Mouse (Mus musculus): ENCODE results near the gene Has3.
"Not testable (repeated sequence)": the region's sequence is repeated elsewhere in the genome, so short reads cannot be mapped to it uniquely, and the experiment has no call there.

Gene Has3

DNA sequence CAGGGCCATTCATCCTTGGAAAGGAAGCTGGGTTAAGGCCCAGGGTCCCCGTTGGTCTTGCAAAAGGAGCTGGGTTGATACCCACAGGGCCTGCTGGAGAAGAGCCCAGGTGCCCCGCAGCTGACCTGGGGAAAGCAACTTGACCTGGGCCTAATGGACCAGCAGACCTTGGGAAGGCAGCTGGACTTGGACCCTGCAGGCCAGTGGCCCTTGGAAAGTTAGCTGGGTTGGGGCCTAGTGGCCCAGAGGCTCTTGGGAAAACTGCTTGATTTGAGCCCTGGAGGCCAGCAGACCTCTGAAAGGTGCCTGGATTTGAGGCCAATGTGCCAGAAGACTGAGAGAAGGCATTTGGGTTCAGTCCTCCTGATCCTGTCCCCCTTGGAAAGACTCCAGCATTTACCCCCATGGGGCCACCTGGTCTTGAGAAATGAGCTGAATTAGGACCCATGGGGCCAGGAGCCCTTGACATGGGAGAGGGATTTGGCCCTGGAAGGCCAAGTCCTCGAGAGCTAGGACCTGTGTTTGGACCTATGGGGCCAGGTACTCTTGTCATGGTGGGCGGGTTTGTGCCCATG is 14.9 kb downstream of the Has3 start:
- not testable (repeated sequence) for DNase-seq (ENCODE audit: low read depth, low spot score)

DNA sequence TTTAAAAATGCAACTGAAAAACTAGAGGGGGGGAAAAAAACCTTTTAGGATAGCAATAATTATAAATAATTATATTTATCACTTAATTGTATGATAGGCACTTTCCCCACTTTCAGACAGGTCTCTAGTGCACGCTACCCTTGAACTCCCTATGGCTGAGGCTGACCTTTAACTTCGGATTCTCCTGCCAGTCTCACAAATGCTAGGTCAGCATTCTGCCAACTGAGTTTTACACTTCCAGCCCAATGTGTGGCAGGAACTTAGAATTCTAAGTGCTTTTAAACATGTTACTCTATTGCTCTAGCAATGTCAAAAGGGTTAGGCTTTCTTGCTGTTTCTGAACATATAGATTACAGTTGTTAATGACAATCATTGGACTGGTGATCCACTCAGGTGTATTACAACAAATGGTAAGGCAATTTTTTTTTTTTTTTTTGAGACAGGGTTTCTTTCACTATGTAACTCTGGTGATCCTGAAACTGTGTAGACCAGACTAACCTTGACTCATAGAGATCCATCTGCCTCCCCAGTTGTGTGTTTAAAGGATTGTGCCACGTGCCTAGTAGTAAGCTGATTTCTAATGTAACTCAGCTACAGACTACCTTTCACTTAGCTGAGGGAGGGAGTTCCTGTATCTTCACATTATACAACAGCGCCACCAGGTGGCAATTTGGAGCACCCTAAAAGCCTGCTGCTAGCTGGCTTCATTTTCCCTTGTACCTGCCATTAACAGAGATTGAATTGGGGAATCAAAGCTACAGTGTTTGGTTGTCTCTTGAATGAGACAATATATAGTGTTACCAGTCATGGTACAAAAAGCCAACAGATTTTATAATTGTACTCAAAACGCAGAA is 17.5 kb downstream of the Has3 start:
- peak; percentile 75 for DNase-seq (ENCODE audit: low read depth, low spot score)

DNA sequence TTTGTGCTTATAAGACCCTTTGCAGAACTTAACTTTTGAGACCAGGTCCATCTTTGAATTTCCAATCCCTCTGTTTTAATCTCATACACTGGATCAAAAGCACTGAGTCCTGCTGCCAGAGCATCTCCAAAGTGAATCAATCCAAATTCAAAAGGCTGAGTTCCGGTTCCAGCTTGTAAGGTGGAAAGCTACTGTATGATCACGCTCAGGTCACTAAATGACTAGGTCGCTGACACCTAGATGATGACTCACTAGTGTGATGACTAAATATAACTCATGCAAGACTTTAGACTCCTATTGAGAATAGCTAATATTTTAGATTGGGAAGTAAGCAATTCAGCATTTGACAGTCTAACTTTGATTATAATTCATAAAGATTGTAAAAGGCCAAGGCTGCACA is 18.8 kb downstream of the Has3 start:
- DNase-seq (ENCODE audit: low read depth, low spot score) = no peak

DNA sequence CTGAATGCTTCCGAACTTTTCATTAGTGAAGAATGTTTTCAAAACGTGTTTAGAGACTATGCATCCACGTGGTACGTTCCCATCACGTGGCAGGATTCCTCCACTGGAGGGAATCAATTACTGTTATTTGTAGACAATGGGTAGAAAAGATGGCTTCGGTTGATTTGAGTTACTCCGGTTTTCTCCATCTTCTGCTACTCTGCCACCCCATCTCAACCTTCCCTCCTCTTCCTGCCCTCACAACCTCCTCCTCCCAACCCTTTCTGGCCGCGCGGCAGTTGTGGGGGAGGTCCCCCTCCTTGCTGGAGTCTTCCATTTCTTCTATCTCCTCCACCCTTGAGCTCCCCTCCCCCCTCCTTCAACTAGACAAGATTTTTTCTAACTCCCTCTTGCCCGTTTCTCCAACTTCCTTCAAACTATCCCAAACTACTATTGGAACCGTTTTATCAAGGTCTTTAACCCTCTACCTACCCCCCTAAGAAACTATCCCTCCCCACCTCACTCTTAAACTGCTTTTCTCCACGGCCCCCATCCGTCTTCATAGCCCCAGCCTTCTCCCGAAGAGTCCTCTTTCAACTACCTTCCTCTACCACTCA is 22.3 kb downstream of the Has3 start:
- DNase-seq (ENCODE audit: low read depth, low spot score) = no peak

DNA sequence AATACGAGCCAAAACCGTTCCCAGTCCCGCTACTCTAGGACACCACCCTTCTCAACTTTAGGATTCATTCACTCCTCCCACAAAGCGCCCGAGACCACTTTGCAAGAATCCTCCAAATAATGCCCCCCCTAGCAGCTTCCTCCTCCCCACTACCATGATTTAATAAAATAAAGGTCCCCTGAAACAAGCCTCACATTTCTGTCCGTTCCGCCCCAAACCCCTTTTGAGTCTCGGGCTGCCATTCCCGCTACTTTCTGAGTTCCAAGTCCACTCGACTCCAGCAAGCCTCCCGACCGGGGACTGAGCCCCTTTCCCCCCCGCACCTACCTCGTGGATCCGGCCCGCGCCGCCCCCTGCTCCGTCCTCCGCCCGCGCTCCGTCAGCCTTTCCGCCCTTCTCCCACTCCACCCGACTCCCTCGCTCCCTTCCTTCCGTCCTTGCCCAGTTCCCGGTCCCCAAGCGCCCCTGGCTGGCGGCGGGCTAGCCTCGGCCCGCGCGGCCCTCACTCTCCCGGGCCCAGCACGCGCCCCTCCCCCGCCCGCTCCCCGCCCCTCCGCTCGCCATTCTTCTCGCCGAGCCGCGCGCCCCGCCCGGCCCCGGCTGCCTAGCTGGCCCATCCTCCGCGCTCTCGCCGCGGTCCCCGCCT is 22.9 kb downstream of the Has3 start:
- no peak for DNase-seq (ENCODE audit: low read depth, low spot score)

DNA sequence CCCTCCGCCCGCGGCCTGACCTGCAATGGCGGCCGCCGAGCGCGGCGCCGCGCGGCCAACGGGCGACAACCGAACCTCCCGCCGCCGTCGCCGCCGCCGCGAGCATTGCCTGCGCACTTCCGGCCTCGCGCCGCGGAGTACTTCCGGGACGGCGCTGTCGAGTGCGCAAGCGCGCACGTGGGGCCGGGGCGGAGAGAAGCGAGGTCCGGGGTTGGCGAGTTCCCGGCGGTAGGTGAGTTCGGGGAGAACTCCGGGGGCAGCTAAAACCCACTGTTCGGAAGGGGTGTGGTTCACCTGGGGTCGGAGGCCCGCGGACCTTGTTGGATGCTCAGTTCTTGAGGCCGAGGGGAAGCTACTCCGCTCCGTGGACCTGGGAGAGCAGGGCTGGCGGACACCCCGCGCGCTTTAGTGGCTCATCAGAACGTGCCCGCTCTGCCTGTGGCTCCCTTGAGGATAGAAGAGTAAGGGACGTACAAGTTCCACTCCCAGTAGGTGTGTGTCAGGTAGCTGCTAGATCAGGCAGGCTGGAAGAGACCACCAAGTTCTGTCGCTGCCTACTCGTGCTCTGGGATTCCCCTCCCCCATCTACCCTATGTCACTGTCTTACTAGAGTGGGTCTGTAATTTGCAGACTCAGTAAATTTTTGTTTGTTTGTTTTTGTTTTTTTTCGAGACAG is 23.6 kb downstream of the Has3 start, which contains the start of gene Utp4:
Gene Utp4, plus strand, starts transcription at position 156 of the 676 bp plus-strand sequence.
- peak; percentile 68 for DNase-seq (ENCODE audit: low read depth, low spot score)

DNA sequence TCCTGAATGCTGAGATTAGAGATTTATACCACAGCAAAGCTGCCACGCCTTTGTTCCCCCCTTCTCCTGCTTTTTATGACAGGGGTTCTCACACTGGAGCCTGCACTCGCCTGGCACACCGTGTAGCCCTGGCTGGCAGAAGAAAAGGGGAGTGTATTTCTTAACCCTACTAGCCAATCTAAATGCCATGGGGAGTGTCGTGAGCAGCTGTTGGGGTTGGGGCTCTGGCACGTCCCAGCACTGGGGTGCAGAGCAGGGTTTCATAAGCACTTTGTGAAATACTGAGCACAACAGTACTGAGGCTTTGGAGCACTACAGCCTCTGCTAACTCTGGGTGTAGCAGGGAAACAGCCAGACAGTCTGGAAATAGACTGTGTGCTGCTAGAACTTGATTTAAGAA is 29.4 kb downstream of the Has3 start:
- no peak for DNase-seq (ENCODE audit: low read depth, low spot score)

DNA sequence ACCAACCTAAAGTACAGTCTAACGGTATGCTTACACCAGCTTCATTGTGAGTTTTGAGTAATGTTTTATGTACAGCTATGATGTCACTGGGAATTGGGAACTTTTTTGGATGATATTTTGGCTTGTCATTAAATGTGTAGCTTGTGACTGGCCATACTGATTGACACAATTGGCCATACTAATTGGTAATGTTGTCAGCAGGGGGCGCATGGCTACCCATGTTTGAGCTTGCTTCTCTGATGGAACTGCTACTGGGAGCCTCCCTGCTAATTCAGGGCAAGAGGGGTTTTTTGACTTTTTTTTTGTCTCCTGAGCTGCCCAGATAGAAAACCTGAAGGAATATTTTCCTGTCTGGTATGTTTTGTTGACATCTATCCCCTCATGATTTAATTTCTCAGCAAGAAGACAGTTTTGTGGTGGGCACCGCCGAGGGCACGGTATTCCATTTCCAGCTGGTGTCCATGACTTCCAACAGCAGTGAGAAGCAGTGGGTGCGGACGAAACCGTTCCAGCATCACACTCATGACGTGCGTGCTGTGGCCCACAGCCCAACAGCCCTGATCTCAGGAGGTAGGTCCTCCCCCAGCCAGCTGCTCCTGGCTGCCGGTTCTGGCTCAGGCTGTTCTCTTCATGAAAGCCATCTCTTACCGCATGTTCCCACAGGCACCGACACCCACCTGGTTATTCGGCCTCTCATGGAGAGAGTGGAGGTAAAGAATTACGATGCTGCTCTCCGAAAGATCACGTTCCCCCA is 35.9 kb downstream of the Has3 start:
- peak; percentile 30 for DNase-seq (ENCODE audit: low read depth, low spot score)

DNA sequence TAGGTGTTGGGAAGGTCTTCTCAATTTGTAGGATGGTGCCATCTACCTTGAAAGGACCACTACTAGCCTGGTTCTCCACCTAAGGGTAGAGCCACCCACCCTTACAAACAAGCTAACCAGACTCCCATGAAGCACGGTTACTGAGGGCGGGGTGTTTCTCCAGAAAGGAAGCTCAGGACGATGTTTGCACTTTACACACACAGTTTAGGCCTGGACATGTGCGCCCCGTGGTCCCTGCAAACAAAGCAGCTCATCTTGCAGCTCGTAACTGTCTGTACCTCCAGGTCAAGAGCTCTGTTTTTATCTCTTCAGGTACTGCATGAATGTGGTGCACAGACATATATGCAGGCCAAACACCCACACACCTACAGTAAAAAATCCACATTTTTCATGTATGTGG is 36.6 kb downstream of the Has3 start:
- no peak for DNase-seq (ENCODE audit: low read depth, low spot score)

DNA sequence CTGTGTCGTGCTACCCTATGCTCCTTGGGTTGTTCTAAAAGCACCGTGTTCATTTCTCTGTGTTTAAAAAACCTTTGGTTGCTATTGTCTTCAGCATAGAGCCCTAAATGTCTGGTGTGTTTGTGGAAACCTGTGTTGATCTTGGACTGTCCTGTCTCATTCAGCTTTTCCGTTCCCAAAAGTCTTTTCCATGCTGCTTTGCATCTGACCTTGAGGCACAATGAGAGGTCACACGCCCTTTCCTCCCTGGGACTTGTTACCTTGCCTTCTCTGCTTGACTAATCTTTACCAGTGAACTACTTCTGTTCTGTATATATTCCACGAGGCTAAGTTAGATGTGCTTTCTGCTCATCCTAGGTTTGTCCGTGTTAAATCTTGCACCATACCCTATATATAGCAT is 37.4 kb downstream of the Has3 start:
- no peak for DNase-seq (ENCODE audit: low read depth, low spot score)

DNA sequence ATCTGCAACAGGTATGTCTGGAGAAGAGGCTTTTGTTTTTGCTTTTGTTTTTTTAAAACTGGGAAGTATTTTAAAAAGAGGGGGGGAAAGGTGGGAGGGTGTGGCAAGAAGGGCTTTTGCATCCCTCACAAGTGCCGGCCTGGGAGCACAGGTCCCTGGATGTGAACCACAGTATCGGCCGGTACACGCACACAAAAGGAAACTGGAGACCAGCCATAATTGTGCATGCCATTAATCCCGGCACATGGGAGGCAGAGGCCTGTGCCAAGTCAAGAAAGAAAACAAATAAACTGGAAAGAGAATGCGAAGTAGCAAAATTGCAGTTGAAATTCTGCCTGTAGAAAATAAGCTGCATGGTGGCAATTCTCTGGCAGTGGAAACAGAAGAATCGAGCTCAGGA is 38.2 kb downstream of the Has3 start:
- DNase-seq (ENCODE audit: low read depth, low spot score) = no peak

DNA sequence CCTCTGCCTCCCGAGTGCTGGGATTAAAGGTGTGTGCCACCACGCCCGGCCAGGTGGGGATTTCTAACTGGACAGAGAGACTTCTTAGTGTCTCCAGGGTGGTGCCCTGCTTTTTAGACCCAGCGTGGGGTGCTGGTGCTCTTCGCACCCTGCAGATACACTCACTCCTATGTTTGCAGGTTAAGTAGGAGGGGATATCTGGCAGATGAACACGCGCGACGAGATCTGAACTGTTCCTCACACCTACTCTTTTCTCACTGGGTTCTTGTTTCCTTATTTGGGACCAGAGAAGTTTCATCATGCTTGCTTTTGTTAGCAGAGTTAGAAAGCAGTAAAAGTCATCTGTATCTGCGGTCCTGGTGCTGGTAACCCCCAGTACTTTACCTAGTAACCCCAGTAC is 43.6 kb downstream of the Has3 start:
- DNase-seq (ENCODE audit: low read depth, low spot score) = no peak

DNA sequence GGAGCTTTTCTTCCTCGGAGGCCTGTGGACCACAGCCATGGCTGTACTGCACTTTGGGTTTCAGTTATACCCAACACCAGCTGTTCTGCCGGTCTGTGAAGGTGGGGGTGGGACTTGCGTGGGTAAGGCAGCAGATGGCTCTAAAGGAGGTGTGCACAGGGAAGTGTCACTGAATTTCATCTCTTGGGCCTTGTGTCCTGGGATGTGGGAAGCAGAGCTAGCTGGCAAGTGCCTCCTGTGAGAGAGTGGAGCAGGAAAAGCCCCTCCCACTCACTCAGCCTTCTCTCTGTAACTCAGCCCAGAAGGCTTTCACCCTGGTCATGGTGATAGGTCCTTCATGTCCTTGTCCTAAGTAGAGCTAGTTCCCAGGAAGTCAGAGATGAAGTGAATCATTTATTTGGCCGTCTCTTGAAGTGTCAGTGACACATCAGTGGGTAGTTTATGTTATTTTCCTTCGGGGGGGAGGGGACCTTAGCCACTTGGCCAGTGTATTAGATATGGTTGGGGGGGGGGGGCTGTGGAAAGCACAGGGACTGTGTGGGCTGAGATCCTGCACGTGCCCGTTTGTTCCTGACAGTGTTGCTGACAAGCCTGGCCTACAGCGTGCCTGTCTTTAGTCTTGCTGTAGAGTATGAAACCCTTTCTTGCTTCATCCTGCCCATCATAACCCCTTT is 49.8 kb downstream of the Has3 start:
- no peak for DNase-seq (ENCODE audit: low read depth, low spot score)

DNA sequence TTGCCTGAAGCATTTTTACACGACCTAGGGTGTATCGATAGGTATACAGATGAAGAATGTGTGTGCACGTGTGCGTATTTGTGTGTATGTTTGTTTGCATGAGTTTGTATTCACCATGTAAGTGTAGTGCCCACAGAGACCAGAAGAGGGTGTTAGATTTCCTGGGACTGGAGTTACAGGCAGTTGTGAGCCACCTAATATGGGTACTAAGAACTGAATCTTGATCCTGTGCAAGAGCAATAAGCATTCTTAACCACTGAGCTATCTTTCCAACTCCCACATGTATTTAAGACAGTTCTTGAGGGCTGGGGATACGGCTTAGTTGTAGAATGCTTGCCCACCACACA is 50.3 kb downstream of the Has3 start:
- no peak for DNase-seq (ENCODE audit: low read depth, low spot score)

DNA sequence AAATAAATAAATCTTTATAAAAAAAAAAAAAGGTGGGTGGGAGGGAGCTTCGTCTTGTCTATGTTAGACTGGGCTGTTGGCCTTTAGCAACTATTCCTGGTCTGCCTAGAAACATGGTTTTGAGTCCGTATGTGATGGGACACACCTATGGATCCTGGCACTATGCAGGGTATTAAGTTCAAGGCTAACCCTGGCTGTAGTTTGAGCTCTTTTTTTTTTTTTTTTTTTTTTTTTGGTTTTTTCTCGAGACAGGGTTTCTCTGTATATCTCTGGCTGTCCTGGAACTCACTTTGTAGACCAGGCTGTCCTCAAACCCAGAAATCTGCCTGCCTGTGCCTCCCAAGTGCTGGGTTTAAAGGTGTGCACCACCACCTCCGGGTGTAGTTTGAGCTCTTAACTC is 54.0 kb downstream of the Has3 start:
- no peak for DNase-seq (ENCODE audit: low read depth, low spot score)

DNA sequence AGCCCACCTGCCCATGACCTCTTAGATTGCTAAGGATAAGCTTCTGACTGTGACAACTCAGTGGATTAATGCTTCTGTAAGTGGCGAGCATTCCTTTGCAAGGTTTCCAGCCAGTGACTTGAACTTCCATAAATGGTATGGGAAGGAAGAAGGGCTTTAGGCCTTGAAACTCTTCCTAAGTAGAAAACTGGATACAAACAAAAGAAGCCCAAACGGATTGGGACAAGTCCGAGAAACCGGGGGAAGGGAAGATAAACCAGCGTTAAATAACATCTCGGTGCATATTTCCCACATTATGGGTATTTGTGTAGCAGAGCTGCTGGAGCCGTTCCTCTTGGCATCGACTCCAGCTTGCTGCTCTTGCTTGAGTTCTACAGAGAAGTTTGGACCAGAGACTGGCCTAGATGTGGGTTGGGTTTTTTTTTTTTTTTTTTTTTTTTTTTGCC is 54.9 kb downstream of the Has3 start:
- DNase-seq (ENCODE audit: low read depth, low spot score) = no peak

DNA sequence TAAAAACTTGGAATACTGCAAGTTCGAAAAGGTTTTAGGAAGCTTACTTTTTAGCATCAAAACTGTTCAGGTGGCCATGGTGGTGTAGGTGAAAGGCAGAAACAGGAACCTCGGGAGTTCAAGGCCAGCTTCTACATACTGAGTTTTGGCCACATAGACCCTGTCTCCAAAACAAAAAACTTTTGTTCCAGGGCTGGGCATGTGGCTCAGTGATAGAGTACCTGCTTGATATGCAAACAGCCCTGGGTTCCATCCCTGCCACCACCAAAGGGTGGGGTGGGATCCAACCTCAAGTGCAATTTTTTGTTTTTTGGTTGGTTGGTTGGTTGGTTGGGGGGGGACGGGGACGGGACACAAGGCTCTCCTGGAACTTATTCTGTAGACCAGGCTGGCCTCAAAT is 55.4 kb downstream of the Has3 start:
- DNase-seq (ENCODE audit: low read depth, low spot score) = no peak

DNA sequence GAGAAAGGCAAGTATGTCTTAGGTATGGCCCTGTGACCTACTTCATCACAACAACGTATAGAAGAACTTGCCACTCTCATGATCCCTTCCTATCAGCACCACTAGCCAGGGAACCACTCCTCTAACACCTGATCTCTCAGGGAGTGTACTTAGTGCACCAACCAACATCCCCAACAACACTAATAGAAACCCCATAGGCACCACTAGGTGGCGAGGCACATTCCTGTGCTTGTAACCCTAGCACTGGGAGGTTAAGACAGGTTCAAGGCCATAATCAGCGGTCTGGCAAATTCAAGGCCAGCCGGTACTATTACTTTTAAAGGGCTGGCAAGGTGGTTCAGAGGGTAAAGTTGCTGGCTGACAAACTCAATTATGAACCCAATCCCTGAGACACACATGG is 57.2 kb downstream of the Has3 start:
- DNase-seq (ENCODE audit: low read depth, low spot score) = no peak

DNA sequence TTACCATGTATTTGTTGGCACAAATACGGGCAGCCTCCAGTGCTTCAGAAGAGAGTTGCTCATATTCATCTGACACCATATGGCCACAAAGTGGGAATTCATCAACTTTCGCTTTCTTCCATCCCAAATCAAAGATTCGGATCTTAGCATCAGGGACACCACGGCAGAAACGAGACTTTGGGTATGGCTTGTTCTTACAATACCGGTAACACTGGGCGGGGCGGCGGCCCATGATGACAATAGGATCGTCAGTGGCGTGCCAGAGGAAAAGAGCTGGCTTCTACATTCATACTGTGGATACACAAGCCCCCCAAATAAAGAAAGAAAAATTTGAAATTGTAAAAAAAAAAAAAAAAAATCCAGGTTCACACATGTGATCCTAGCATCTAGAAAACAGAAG is 58.1 kb downstream of the Has3 start:
- DNase-seq (ENCODE audit: low read depth, low spot score) = not testable (repeated sequence)

DNA sequence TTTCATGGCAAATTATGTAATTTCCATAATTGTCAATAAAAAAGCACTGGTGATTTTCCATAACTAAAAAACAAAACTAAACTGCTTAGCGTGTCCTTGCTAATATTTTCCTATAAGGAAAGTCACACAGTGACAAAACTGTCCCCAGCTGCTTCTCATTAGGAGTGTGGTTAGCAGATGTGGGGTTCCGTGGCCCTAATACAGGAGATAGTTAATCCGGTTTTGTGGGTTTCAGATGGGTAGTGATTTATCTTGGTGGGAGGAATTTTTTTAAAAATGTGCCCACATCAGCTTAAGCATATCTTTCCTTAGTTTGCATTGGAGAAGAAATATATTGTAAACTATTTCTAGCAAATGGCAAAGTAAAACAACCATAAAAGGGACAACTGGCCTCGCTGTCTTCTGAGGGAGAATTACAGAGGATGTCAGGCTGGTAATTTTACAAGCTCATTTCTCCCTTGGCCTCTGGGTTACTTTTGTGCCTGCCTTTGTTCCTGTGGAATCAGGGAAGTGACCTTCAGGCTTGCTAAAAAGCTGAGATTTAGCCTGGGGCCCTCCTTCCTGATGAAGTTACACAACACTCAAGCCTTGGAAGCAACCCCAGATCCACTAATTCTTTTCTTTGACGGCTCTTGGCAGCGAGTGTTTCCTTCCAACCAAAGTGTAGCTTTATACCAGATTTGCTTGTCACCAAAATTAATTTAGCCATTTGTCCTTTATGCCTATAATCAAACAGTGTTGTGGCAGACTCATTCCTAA is 59.3 kb downstream of the Has3 start:
- no peak for DNase-seq (ENCODE audit: low read depth, low spot score)

Data from retina, adult 2 months (tissue).